Mouse (Mus musculus) adrenal gland, postnatal 25 days (tissue): Measurements from ENCODE around the gene Alpk1. TPM values are rescaled to one million over a fixed set of nuclear protein-coding genes. Genes with fewer than 3 reads are reported as not detected.

ENCODE experiments used
- DNase-seq: peaks from one replicate; pipeline ENCODE4 v3.0.0; 2021; ENCODE audit warnings: mixed read lengths
- total RNA-seq: library from RNA; stranded (reverse); gene quantifications from 2 replicates; pipeline ENCODE4 v1.2.3, GENCODE M21; 2021

The Alpk1 gene
- total RNA-seq, 1 experiment from 2014 or later, result 12.1 TPM

DNA sequence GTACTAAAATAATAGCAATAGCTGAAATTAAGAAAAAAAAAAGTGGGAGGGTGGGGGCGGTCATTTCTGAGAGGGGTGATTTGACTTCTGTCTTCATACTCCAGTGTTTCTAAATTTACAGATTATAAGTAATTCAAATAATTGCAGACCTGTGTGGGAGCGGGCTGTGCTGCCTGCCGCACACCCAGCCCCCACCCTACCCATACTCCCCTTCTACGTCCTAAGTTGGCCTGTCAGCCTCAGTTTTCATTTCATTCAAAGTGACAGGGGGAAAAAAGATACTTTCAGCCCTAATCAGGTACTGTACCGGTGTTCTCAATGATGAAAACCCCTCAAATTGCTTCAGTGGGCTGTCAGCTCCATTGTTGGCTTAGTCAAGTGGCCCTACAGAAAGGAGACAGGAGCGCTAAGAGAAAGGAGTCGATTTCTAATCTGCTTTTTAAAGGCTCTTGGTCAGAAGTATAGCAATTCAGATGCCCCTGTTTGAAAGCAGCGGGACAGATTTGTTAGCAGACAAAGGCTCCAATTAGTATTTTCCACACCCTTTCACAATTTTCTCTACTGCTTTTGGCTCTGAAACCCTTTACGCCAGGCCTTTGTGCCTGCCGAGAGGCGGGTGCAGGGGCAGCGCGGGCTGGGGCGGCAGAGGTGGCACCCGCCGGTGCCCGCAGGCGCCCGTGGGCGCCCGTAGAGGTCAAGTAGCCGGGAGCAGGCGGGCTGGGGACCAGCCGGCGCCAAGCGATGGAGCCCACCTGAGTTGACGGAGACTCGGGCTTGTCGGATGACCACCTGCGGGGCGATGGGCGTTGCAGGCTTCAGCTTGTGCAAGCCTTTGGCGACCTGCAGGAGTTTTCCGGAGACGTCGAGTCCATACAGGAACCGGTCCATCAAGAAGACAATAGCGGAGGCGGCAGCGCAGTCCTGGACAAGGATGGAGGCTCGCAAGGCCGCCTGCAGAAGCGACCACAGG lies 85.2 kb downstream of the Alpk1 start:
- no peak for DNase-seq

DNA sequence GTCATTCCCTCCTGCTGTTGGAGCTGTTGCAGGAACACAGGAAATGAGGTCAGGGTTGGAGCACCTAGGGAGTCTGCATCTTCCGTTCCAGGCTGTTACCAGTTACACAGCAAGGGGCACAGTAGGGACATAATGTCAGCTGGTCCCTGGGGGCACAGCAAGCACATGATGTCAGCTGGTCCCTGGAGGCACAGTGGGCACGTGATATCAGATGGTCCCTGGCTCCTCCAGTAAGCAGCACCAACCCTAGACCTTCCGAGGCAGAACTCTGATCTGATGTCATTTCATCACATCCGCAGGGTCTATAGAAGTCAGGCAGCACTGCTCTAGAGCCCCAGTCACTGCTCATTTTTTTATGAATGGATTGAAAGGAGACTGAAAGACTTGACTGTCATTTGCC lies 89.1 kb downstream of the Alpk1 start:
- no peak for DNase-seq

DNA sequence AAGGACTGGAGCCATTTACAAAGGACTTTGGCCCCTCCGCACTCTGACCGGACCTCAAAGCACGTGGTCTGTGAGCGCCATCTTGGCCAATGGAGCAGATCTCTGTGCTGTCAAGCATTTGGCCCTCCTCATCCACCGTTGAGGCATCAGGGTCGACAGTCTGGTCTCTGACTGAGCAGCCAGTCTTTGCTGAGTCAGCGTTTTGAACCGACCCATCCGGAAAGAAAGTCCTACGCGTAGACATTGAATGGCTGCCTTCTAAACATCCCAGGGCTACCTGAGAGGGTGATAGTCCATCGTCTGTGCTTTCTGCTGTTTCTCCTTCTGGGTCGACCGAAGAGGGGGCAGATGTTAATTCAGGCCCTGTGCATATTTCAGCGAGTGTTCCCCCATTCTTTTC lies 100.6 kb downstream of the Alpk1 start:
- no peak for DNase-seq

DNA sequence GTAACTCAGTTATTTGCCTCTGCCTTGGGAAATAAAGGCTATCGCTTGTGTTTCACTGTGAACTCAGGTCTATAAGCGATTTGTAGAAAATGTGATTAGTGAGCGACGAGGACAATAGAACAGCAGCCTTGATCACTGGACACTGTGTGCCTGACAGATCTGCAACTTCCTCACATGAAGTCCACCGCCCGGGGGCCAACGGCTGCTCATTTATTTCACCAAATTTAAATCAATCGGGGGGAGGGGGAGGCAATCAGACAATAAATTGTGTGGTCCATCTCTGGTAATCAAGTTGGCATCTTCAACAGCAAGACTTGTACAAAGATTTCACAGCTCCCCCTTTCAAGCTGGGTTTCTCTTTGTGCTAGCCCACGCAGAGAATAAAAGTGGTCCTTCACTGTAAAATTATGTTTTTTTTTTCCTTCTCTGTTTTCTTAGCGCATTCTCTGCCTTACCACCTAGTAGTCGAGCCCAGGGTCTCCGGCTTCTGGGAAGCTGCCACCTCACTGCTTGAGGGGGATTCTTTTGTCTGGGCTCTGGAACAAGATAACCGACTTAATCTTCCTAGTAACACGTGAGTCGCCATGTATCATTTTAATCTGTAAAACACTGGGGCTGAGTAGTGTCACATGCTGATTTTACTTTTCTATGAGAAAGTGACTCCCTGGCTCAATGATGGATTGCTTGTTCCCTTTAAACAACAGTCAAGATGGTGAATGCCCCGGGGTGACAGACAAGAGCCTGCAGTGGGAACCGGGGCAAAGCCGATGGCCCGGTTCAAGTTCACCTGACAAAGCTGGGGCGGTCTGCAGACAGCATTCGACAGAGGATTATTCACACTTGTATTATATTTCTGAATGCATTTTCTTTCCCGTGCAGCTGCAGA lies 118.4 kb downstream of the Alpk1 start:
- no peak for DNase-seq

DNA sequence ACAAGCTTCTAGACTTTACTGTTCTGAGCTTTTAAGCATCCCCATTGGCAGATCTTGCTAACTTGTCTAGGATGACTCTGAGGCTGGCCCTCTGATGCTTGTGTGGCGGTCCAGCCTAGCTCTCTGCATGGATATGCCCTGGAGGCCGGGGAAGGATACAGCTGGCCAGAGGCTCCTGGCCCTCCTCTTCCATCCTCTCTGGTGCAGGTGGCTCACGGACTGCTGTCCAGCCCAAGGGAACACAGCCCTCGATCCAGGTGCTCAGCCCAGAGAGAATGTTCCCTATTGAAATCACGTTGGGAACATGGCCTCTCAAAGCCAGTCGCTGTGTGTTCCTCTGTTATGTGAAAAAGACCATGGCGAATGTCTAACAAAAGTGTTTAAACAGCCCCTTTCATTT lies 119.6 kb downstream of the Alpk1 start:
- DNase-seq, result no peak

DNA sequence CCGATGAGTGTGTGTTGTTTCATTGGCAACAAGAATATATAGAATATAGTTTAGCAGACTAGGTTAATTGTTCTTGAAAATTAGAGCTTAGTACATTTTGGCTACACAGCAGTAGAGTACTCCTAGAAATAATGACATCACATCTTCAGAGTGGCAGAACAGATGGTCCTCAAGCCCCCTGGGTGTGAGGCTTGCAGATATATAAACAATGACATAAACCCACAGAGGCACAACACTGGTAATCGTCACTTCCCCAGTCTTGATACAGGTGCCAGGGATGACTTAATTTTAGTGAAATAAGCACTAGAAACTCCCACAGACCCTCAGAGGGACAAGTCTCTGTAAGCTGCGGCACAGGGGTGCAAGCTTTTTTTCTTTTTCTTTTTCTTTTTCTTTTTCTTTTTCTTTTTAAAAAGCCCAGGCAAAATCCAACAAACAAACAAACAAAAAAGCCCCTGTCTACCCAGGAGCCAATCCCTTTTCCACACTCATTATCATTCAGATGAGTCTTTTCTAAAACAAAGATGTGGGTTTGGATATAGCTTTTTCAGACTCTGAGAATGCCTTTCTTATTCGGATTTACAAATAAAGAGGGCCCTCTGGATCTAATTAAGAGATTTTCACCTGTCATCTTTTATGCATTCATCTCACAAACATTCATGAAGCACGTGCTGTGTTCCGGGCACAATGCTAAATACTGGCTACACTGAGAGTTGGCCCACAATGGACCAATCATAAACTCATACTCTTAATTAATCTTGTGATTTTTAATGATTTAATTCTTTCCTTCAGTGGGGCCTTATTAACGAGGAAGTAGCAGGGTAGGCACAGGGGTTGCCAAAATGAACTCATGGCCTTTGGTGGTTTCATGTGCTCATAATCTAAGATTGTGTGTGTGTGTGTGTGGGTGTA lies 128.3 kb downstream of the Alpk1 start:
- no peak for DNase-seq

DNA sequence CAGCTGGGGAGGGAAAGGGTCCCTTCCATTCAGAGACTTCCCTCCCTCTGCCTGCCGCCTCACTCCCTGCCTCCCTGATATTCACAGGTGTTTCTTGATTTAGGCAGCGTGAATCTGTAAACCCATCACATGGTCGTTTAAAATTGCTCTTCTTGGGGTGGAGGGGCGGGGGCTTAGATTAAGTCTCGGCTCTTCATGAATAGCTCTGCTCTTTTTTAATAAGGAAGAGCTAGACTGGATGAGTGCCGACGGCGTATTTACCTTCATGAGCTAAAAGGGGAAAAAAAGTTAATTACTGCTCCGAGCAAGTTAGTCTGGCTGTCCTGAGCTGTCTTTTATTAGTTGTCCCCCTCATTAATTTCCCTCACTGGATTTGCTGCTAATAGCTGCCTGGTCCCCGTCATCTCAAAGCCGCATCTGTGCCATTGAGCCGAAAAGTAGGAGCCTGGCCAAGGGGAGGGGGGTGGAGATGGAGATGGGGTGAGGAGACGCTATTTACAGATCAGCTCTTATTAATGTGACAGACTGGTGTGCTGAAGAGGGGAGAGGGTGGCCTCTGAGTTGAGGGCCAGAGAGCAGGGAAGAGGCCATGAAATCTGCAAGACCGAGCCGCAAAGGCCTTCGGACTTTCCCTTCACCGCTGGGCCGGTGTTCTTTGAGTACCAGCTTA lies 134.0 kb downstream of the Alpk1 start:
- no peak for DNase-seq

DNA sequence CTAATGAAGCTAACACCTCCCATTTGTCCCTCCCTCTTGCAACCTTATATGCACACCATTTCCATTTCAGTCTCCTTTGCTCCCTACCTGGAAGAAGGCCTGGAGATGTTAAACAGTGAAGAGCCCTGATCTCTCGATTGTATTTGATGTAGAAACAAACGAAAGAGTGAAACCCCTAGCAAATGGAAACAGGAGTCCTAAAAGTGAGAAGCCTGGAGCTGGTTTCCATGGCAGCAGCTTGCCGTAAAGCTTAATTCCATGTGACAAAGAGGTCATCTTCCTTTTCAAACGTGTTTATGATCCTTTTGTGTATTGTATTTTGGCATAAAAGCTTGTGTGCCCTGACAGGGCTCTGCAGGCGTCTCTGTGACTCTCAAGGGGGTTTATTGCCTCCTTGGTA lies 138.1 kb downstream of the Alpk1 start:
- DNase-seq, result no peak

DNA sequence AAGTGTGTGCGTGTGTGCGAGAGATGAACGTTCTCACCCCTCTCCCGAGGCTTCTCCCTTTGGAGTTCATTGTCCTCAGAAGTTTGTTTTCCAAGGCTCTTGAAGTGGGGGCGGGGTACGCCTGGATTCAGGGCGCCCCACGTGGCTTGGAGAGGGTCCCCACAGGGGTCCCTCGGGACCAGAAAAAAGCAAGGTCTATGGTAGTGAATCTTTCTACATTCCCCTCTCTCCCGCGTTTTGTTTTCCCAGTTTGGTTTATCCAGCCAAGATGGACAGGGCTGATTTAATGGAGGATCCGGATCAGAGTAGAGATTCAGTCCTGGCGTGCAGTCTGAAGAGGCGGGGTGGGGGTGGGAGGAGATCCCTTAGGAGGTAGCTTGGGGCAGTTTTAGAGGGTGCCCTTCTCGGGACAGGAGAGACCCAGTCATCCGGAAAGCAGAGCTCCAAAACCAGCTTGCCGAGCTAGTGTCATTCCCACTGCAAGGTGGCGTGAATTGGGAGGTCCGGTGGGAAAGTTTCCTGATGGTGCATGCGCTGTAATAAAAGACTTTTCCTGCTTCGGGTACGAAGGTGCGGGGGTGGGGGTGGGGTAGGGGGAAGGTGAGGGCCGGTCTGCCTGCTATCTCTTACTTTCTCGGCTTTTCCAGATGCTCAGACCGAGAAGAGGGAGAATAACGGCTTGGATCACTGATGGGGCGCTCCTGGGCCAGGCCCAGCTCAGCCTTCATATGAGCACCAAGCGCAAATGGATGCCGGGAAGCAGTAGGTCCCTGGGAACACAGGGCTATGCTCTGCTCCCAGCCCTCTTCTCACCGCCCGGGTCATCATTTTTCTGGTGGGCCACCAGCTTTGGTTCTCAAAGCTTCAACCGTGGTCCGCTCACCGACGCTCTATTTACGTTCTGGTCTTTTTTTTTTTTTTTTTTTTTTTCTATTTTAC lies 139.3 kb downstream of the Alpk1 start:
- DNase-seq, result no peak

DNA sequence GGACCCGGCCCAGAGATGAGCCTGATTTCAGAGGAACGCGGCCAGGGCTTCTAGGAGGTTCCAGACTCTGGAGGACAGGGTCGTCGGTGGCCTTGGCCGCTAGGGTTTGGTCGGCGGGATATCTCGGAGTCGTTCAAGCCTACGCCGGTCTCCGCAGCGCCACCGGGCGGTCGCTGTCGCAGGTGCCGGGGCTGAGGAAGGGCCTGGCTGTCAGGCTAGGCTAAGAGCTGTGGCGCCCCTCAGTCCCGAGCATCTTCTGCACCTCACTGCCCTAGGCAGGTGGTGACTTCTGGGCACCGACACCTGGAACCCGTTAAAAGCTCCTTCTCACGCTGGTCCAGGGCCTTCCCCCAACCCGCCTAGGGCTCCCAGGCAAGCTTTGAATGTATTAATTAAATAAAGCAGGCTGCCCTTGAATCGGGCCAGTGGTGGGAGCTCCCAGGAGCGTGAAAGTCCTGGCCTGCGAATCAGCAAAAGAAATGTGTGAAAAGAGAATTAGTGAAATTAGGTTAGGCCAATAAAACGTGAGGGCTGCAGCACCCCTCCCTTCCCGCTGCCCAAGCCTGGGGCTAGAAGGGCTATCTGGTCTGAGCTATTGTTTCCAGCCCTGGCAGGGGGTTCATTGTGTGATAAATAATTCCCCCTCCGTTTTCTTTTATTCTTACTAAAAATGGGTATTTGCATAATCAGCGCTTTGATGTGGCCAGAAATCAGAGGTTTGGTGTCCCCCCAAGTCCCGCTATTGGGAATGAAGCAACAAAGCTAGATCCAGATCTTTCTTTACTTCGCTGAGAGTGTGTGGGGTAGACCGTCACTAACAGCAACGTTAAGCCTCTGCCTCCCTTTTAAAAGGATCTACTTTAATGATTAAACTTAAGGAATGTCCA lies 140.2 kb downstream of the Alpk1 start:
- DNase-seq, result peak; percentile 25

DNA sequence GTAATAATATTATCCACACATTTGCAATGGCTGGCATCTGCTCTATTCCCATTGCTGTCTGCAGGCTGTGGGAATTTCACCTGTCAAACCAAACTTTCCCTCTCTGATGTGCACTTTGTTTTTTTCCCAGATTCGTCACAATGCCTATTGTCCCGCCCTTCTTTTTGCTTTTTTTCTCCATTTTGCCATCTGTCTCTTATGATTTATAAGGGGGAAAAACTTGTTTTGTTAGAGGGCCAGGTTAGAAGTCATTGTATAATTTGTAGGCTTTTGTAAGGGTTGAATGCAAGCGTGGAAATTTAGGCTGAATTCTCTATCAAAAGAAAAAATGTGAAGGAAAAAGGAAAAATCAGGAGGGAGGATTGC lies 145.4 kb downstream of the Alpk1 start:
- DNase-seq, result no peak

DNA sequence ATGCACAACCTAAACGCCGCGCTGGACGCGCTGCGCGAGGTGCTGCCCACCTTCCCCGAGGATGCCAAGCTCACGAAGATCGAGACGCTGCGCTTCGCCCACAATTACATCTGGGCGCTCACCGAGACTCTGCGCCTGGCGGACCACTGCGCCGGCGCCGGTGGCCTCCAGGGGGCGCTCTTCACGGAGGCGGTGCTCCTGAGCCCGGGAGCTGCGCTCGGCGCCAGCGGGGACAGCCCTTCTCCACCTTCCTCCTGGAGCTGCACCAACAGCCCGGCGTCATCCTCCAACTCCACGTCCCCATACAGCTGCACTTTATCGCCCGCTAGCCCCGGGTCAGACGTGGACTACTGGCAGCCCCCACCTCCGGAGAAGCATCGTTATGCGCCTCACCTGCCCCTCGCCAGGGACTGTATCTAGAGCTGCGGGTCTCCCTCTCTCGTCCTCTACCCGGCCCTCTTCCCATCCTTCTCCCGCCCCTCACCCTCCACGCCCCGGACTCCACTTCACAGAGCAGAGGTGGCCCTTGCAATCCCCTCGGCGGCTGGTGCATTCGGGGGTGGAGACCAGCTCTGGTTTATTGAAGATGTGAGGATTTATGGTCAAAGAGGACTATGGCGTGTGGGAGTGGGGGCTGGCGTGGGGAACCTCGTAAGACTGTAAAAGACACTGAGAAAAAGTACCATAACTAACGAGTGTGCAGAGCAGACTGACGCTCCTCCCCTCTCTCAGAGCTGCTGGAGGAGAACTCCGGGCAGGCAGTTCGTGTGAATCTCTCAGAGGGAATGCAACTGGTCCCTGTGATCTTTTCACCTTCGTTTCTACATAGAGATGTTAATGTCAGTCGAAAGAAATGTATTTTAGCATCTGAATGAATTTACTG lies 146.0 kb downstream of the Alpk1 start:
- DNase-seq, result peak; percentile 83

DNA sequence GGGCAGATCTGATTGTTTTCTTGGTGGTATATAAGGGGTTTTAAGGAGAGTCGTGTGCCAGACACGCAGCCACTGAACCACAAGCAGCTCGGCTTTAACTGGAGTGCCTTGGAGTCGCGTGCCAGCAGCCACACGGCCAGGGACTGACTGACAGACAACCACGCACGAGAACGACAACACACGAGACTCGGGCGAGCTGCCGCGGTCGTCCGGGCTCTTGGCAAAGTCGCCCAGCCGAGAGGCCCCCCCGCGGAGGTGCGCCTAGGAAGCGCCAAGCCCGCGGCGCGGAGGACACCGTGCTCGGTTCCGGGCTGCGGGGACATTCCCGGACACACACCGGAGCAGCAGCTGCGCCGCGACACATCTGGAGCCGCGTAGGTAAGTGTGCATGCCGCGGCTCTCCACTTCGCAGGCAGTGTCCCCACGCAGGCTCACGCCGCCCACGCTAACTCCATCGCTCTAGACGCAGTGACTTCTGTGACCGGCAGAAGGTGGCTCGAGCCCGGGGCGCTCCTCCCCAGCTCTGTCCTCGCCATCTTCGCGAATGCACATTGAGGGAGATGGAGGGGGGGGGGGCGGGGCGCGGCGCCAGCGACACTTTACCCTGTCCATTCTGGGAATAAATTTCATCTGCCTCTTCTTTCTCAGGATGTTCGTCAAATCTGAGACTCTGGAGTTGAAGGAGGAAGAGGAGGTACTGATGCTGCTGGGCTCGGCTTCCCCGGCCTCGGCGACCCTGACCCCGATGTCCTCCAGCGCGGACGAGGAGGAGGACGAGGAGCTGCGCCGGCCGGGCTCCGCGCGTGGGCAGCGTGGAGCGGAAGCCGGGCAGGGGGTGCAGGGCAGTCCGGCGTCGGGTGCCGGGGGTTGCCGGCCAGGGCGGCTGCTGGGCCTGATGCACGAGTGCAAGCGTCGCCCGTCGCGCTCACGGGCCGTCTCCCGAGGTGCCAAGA lies 147.0 kb downstream of the Alpk1 start, which contains the start of gene Neurog2:
Neurog2 (plus strand) TSS at position 56 of the 953 bp plus-strand sequence.
- DNase-seq, result peak; percentile 17

DNA sequence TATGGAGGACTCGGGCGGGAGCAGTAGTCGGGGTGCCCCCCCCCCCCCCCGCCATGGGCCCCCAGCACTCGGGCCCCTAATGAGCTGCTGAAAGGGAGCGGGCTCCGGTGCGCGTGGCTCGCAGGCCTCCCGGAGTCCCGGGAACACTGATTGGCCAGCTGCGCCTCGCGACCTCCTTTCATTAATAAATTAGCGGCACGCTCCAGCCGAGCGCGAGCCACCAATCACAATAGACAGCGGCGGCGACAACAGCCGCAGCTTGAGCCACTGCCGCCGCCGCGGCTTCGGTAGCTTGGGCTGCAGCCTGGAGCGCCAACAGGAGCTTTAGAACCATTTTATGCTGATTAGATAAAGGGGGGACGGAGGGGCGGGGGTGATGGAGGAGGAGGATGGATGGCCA lies 147.8 kb downstream of the Alpk1 start:
- DNase-seq, result peak; percentile 10

DNA sequence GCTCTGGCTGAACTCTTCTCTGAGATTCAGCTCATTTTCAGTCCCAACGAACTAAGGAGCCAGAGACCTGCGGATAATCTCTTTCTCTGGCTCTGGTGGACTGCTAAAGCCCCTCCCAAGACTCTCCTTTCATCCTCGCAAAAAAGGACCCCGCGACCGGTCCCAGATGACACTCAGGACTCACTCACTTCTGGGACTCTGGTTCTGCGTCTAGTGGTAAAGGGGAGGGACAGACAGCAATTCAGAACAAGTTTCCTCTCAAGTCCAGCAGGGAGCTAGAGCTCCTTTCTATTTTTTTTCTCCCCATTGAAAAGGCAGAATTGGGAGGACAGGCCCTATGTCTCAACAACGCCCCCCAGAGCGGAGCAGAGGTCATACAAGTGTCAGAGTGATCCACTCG lies 148.7 kb downstream of the Alpk1 start:
- DNase-seq, result no peak

DNA sequence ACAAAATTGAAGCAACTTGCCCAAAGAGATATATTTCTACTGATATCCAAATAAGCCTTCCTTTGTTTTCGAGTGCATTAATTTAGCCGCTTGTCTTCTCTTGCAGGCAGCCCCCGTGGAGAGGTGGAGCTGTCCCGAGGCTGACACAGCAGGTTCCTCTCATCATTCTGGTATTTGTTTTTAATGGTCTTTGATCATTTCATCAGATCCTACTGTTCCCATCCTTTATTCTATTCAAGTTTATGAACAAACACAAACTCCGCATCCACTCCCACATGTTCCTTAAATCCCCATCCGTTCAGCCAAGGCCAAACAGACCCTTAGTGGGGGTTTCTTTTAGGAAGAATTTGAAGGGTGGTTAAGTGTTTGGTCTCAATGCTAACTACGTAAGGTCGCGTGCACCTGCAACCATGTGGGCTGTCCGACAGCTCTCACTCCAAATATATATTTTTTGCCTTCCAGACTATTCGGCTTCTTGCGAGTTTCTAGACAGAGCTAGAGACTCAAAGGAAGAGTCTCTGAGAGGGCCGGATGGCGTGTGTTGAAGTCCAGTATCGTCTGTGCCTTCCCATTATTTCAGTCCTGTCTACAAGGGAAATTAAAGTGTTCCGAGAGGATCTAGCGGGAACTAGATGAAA lies 149.5 kb downstream of the Alpk1 start:
- no peak for DNase-seq
